Mouse (Mus musculus) ovary, postnatal 10 days (tissue): ENCODE results near the gene Tmem140.

Source experiments
- DNase-seq: peaks from one replicate; pipeline ENCODE4 v3.0.0; 2022; ENCODE audit warnings: low spot score

The Tmem140 gene

GRCm38 (mm10) chr6:34875966-34876834 lies 13.3 kb downstream of the Tmem140 start:
- no peak for DNase-seq

- no peak for DNase-seq
Measured at GRCm38 (mm10) chr6:34876835-34877156, 13.8 kb downstream of the Tmem140 start.

- DNase-seq = peak; percentile 84
Measured at GRCm38 (mm10) chr6:34877509-34878321, 14.8 kb downstream of the Tmem140 start, which contains the start of gene Cyren. Cyren (minus strand) TSS chr6:34878060.

- DNase-seq = no peak
Measured at GRCm38 (mm10) chr6:34879101-34879740, 16.3 kb downstream of the Tmem140 start.

- DNase-seq = no peak
Measured at GRCm38 (mm10) chr6:34879911-34880475, 17.0 kb downstream of the Tmem140 start.

GRCm38 (mm10) chr6:34884724-34885123 lies 21.8 kb downstream of the Tmem140 start:
- DNase-seq = no peak

- DNase-seq = no peak
Measured at GRCm38 (mm10) chr6:34887131-34887850, 24.3 kb downstream of the Tmem140 start.

- DNase-seq = no peak
Measured at GRCm38 (mm10) chr6:34889185-34889584, 26.2 kb downstream of the Tmem140 start.

- no peak for DNase-seq
Measured at GRCm38 (mm10) chr6:34895569-34895968, 32.6 kb downstream of the Tmem140 start.

GRCm38 (mm10) chr6:34896168-34896780 lies 33.3 kb downstream of the Tmem140 start:
- DNase-seq = no peak

- no peak for DNase-seq
Measured at GRCm38 (mm10) chr6:34899127-34899526, 36.2 kb downstream of the Tmem140 start.

GRCm38 (mm10) chr6:34900990-34901389 lies 38.0 kb downstream of the Tmem140 start:
- no peak for DNase-seq

- no peak for DNase-seq
Measured at GRCm38 (mm10) chr6:34901911-34902444, 39.0 kb downstream of the Tmem140 start.

- DNase-seq = no peak
Measured at GRCm38 (mm10) chr6:34902578-34902977, 39.6 kb downstream of the Tmem140 start.

- no peak for DNase-seq
Measured at GRCm38 (mm10) chr6:34903441-34903840, 40.5 kb downstream of the Tmem140 start.

GRCm38 (mm10) chr6:34903851-34904250 lies 40.9 kb downstream of the Tmem140 start:
- DNase-seq = no peak

- DNase-seq = no peak
Measured at GRCm38 (mm10) chr6:34904361-34904760, 41.4 kb downstream of the Tmem140 start.

GRCm38 (mm10) chr6:34906125-34906524 lies 43.2 kb downstream of the Tmem140 start:
- no peak for DNase-seq

- DNase-seq = no peak
Measured at GRCm38 (mm10) chr6:34906661-34907060, 43.7 kb downstream of the Tmem140 start.

- DNase-seq = no peak
Measured at GRCm38 (mm10) chr6:34907121-34907614, 44.2 kb downstream of the Tmem140 start.
